Mouse (Mus musculus): ENCODE measurements around the gene Bicral. TPM values are rescaled to one million over a fixed set of nuclear protein-coding genes. Genes with fewer than 3 reads are reported as not detected.
"Not testable (repeated sequence)": the region's sequence is repeated elsewhere in the genome, so short reads cannot be mapped to it uniquely, and the experiment has no call there.

Bicral gene
- polyA plus RNA-seq, 1 experiment: 35.9 TPM

GRCm38 (mm10) chr17:46808376-46808775, 49.9 kb downstream of the Bicral start:
- TF ChIP-seq CTCF (IDR thresholded peaks at IDR 0.05; ENCODE audit: borderline replicate concordance, insufficient read depth, low read depth, low read length): no peak
- no peak for TF ChIP-seq POLR2A (IDR thresholded peaks at IDR 0.05; ENCODE audit: borderline replicate concordance, insufficient read depth, low read length)
- WGBS: 79% methylated on average over 10 of the region's 10 CpGs
- DNase-seq: no peak
- Histone ChIP-seq H3K4me3 (replicated peaks; ENCODE audit: insufficient read depth, low read depth, low read length) (no peak overlapping the region), H3K4me1 (ENCODE audit: control insufficient read depth, insufficient read depth, low read length) (no peaks in the 10 kb centered on the region), H3K27me3 (ENCODE audit: control insufficient read depth, insufficient read depth, low read length) (no peaks in the 10 kb centered on the region), H3K27ac (ENCODE audit: insufficient read depth, low read length) (no peak overlapping the region)

- 87% methylated on average over 6 of the region's 6 CpGs for WGBS
- H3K4me1 ChIP-seq (ENCODE audit: control insufficient read depth, insufficient read depth, low read length): no peaks in the 10 kb centered on the region
- no peak for TF ChIP-seq POLR2A (IDR thresholded peaks at IDR 0.05; ENCODE audit: borderline replicate concordance, insufficient read depth, low read length)
- TF ChIP-seq CTCF (IDR thresholded peaks at IDR 0.05; ENCODE audit: borderline replicate concordance, insufficient read depth, low read depth, low read length): no peak
- DNase-seq: no peak
- H3K4me3 ChIP-seq (replicated peaks; ENCODE audit: insufficient read depth, low read depth, low read length): no peak overlapping the region
- H3K27me3 ChIP-seq (ENCODE audit: control insufficient read depth, insufficient read depth, low read length): no peaks in the 10 kb centered on the region
- no peak overlapping the region for H3K27ac ChIP-seq (ENCODE audit: insufficient read depth, low read length)
These were observed 56.5 kb downstream of the Bicral start for GRCm38 (mm10) chr17:46801761-46802160.

DNA sequence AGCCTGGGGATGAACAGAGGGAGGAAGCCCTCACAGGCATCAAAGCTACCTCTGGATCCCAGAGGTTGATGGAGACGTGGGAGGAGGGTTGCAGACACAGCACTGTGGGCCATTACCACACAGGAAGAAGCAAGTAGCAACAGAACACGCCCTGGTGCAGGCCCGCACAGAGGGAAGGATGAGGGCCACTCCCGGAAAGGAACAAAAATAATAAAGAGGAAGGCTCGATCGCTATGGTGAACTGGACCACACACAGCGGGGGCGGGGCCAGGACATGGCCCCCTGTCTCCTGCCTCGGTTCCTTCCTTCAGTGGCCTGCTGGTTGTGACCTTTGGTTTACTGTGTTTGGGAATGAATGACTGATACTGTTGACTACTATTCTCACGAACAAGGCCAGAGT, 58.6 kb downstream of the Bicral start:
- H3K4me1 ChIP-seq (ENCODE audit: control insufficient read depth, insufficient read depth, low read length): no peaks in the 10 kb centered on the region
- no peaks in the 10 kb centered on the region for H3K27me3 ChIP-seq (ENCODE audit: control insufficient read depth, insufficient read depth, low read length)
- WGBS: 67% methylated on average over 10 of the region's 10 CpGs
- no peak overlapping the region for H3K27ac ChIP-seq (ENCODE audit: insufficient read depth, low read length)
- TF ChIP-seq POLR2A (IDR thresholded peaks at IDR 0.05; ENCODE audit: borderline replicate concordance, insufficient read depth, low read length): no peak
- TF ChIP-seq CTCF (IDR thresholded peaks at IDR 0.05; ENCODE audit: borderline replicate concordance, insufficient read depth, low read depth, low read length): no peak
- DNase-seq: no peak
- H3K4me3 ChIP-seq (replicated peaks; ENCODE audit: insufficient read depth, low read depth, low read length): no peak overlapping the region

DNA sequence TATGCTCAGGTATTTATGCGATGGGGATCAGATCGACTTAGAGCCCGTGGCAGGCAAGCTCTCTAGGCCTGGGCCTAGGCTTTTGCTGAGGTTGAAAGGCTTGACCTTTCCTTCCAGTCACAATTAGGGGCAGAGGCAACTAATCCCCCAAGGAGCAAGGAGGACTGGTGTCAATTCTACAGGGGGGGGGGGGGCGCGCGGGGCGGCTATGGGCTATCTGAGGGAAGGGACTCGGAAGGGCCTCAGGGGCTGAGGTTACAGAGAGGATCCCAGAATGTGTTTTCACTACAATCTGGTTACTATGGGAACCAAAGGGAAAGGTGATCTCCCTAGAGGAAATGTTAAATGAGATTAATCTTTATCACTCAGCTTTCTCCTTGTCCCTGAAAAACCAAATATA, 60.9 kb downstream of the Bicral start:
- Histone ChIP-seq H3K4me1 (ENCODE audit: control insufficient read depth, insufficient read depth, low read length) (no peaks in the 10 kb centered on the region), H3K27me3 (ENCODE audit: control insufficient read depth, insufficient read depth, low read length) (no peaks in the 10 kb centered on the region), H3K4me3 (replicated peaks; ENCODE audit: insufficient read depth, low read depth, low read length) (no peak overlapping the region), H3K27ac (ENCODE audit: insufficient read depth, low read length) (no peak overlapping the region)
- DNase-seq: no peak
- TF ChIP-seq POLR2A (IDR thresholded peaks at IDR 0.05; ENCODE audit: borderline replicate concordance, insufficient read depth, low read length) (no peak), CTCF (IDR thresholded peaks at IDR 0.05; ENCODE audit: borderline replicate concordance, insufficient read depth, low read depth, low read length) (no peak)
- WGBS: 71% methylated on average over 8 of the region's 8 CpGs

GRCm38 (mm10) chr17:46796743-46797142, 61.5 kb downstream of the Bicral start:
- DNase-seq: no peak
- Histone ChIP-seq H3K4me3 (replicated peaks; ENCODE audit: insufficient read depth, low read depth, low read length) (no peak overlapping the region), H3K4me1 (ENCODE audit: control insufficient read depth, insufficient read depth, low read length) (no peaks in the 10 kb centered on the region), H3K27me3 (ENCODE audit: control insufficient read depth, insufficient read depth, low read length) (no peaks in the 10 kb centered on the region), H3K27ac (ENCODE audit: insufficient read depth, low read length) (no peak overlapping the region)
- 87% methylated on average over 4 of the region's 4 CpGs for WGBS
- TF ChIP-seq CTCF (IDR thresholded peaks at IDR 0.05; ENCODE audit: borderline replicate concordance, insufficient read depth, low read depth, low read length) (no peak), POLR2A (IDR thresholded peaks at IDR 0.05; ENCODE audit: borderline replicate concordance, insufficient read depth, low read length) (no peak)

- 90% methylated on average over 2 of the region's 2 CpGs for WGBS
- Histone ChIP-seq H3K27me3 (ENCODE audit: control insufficient read depth, insufficient read depth, low read length) (no peaks in the 10 kb centered on the region), H3K27ac (ENCODE audit: insufficient read depth, low read length) (no peak overlapping the region), H3K4me3 (replicated peaks; ENCODE audit: insufficient read depth, low read depth, low read length) (no peak overlapping the region), H3K4me1 (ENCODE audit: control insufficient read depth, insufficient read depth, low read length) (no peaks in the 10 kb centered on the region)
- no peak for DNase-seq
- no peak for TF ChIP-seq CTCF (IDR thresholded peaks at IDR 0.05; ENCODE audit: borderline replicate concordance, insufficient read depth, low read depth, low read length)
- no peak for TF ChIP-seq POLR2A (IDR thresholded peaks at IDR 0.05; ENCODE audit: borderline replicate concordance, insufficient read depth, low read length)
These were observed 65.3 kb downstream of the Bicral start for GRCm38 (mm10) chr17:46792963-46793362.

GRCm38 (mm10) chr17:46787974-46788373, 70.3 kb downstream of the Bicral start:
- H3K27me3 ChIP-seq (ENCODE audit: control insufficient read depth, insufficient read depth, low read length); H3K4me3 ChIP-seq (replicated peaks; ENCODE audit: insufficient read depth, low read depth, low read length); H3K4me1 ChIP-seq (ENCODE audit: control insufficient read depth, insufficient read depth, low read length); H3K27ac ChIP-seq (ENCODE audit: insufficient read depth, low read length); DNase-seq: not testable (repeated sequence)
- WGBS: 50% methylated on average over 2 of the region's 2 CpGs

DNA sequence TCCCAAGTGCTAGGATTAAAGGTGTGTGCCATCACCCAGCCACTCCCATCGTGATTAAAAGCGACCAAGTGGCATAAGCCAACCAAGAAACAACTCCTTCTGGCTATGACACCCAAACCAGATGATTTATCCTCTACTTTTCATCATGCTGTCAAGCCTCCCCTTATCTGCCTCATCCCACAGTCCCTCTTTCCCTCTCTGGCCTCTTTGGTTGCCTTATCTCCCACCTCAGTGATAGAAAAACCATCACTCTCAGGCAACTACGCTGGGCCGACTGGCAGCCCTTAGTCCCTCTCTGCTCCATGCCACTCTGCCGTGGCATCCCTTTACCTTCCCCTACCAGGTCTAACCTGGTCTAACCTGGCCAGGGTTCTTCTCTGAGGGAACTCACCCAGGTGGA, 71.3 kb downstream of the Bicral start:
- H3K4me1 ChIP-seq (ENCODE audit: control insufficient read depth, insufficient read depth, low read length): no peaks in the 10 kb centered on the region
- H3K27ac ChIP-seq (ENCODE audit: insufficient read depth, low read length): no peak overlapping the region
- no peaks in the 10 kb centered on the region for H3K27me3 ChIP-seq (ENCODE audit: control insufficient read depth, insufficient read depth, low read length)
- 93% methylated on average over 5 of the region's 5 CpGs for WGBS
- TF ChIP-seq POLR2A (IDR thresholded peaks at IDR 0.05; ENCODE audit: borderline replicate concordance, insufficient read depth, low read length) (no peak), CTCF (IDR thresholded peaks at IDR 0.05; ENCODE audit: borderline replicate concordance, insufficient read depth, low read depth, low read length) (no peak)
- no peak for DNase-seq
- no peak overlapping the region for H3K4me3 ChIP-seq (replicated peaks; ENCODE audit: insufficient read depth, low read depth, low read length)

DNA sequence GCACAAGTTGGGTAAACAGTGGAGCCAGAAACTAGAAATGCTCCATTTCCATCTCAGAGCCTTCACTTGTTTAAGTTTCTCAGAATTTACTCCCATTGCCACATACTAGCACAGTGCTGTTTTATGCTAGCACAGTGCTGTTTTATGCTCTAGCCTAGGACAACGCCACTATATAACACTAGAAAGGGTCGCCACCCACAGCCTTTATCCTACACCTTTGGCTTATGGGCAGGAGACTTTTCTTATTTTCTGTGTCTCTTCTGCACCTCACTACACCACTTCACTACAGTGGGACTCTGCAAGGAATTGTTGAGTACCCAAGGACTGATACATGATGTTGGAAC, 75.1 kb downstream of the Bicral start:
- no peak for DNase-seq
- TF ChIP-seq POLR2A (IDR thresholded peaks at IDR 0.05; ENCODE audit: borderline replicate concordance, insufficient read depth, low read length) (no peak), CTCF (IDR thresholded peaks at IDR 0.05; ENCODE audit: borderline replicate concordance, insufficient read depth, low read depth, low read length) (no peak)
- Histone ChIP-seq H3K4me3 (replicated peaks; ENCODE audit: insufficient read depth, low read depth, low read length) (peak overlapping the region; percentile 97), H3K27ac (ENCODE audit: insufficient read depth, low read length) (no peak overlapping the region), H3K4me1 (ENCODE audit: control insufficient read depth, insufficient read depth, low read length) (no peaks in the 10 kb centered on the region), H3K27me3 (ENCODE audit: control insufficient read depth, insufficient read depth, low read length) (no peaks in the 10 kb centered on the region)
- 83% methylated on average over 2 of the region's 2 CpGs for WGBS

All from cerebellum, adult 2 months (tissue).